Mouse (Mus musculus): Measurements from ENCODE around the gene Uqcr10. TPM values are rescaled to one million over a fixed set of nuclear protein-coding genes. Genes with fewer than 3 reads are reported as not detected.

The Uqcr10 gene
- 469 TPM for polyA plus RNA-seq (2017; shearing (Covaris generic))

GRCm38 (mm10) chr11:4704072-4704964 is at the start of gene Uqcr10, which contains the start of gene Zmat5:
Gene Uqcr10, minus strand, starts transcription at chr11:4704342.
Gene Zmat5, plus strand, starts transcription at chr11:4704678.

GRCm38 (mm10) chr11:4746733-4747132 is 42.6 kb upstream of the Uqcr10 start, which contains the start of gene Cabp7:
Gene Cabp7, minus strand, starts transcription at chr11:4746778.

Other genes starting within 250 kb of the Uqcr10 start
- gene Mtmr3, start 109.5 kb downstream of the Uqcr10 start, polyA plus RNA-seq (2017; shearing (Covaris generic)), result 47.1 TPM
- not detected for gene Gm11032, start 84.3 kb downstream of the Uqcr10 start, polyA plus RNA-seq (2017; shearing (Covaris generic))
- 49.5 TPM for gene Ascc2, start 66.6 kb downstream of the Uqcr10 start, polyA plus RNA-seq (2017; shearing (Covaris generic))
- gene Zmat5, start 336 bp upstream of the Uqcr10 start, polyA plus RNA-seq (2017; shearing (Covaris generic)), result 114 TPM
- gene Cabp7, start 42.4 kb upstream of the Uqcr10 start, polyA plus RNA-seq (2017; shearing (Covaris generic)), result not detected
- 27.2 TPM for gene Nf2, start 145.2 kb upstream of the Uqcr10 start, polyA plus RNA-seq (2017; shearing (Covaris generic))
- gene Nipsnap1, start 169.6 kb upstream of the Uqcr10 start, polyA plus RNA-seq (2017; shearing (Covaris generic)), result 45.5 TPM
- gene Thoc5, start 191.0 kb upstream of the Uqcr10 start, polyA plus RNA-seq (2017; shearing (Covaris generic)), result 56.0 TPM
- 5.5 TPM for gene Nefh, start 243.7 kb upstream of the Uqcr10 start, polyA plus RNA-seq (2017; shearing (Covaris generic))

All from CD4-positive, CD25-positive, alpha-beta regulatory T cell, adult 9 weeks (primary cell).